Mouse (Mus musculus) forebrain, embryonic 16.5 days (tissue): ENCODE results near the gene Ndufs8. TPM values are rescaled to one million over a fixed set of nuclear protein-coding genes. Genes with fewer than 3 reads are reported as not detected.

ENCODE experiments used
- ATAC-seq: fragments of 200-750 bp; cut with Nextera tagmentation; 2 replicates; pipeline ENCODE4 v1.8.0; 2017; ENCODE audit warnings: mild to moderate bottlenecking, moderate library complexity
- H3K27ac ChIP-seq: fragments of 300-500 bp; sonication (generic); 2 replicates; pipeline ENCODE4 v1.5.1; 2014; ENCODE audit warnings: low read length, control low read depth
- H3K27me3 ChIP-seq: fragments of 300-500 bp; sonication (generic); replicated peaks from 2 replicates; pipeline ENCODE4 v1.6.1; 2014; ENCODE audit warnings: low read length; ENCODE audit not compliant: control insufficient read depth, insufficient read depth
- H3K36me3 ChIP-seq: fragments of 300-500 bp; sonication (generic); 2 replicates; pipeline ENCODE4 v1.6.1; 2014; ENCODE audit not compliant: control insufficient read depth, insufficient read depth
- H3K4me1 ChIP-seq: fragments of 300-500 bp; sonication (generic); replicated peaks from 2 replicates; pipeline ENCODE4 v1.6.1; 2014; ENCODE audit warnings: low read length; ENCODE audit not compliant: control insufficient read depth, insufficient read depth
- H3K4me2 ChIP-seq: fragments of 300-500 bp; sonication (generic); 2 replicates; pipeline ENCODE4 v1.6.1; 2014; ENCODE audit warnings: mild to moderate bottlenecking, low read length, control low read depth
- H3K4me3 ChIP-seq: fragments of 300-500 bp; sonication (generic); replicated peaks from 2 replicates; pipeline ENCODE4 v1.5.1; 2014; ENCODE audit warnings: mild to moderate bottlenecking, low read length, control low read depth
- H3K9ac ChIP-seq: fragments of 300-500 bp; sonication (generic); replicated peaks from 2 replicates; pipeline ENCODE4 v1.6.1; 2014; ENCODE audit warnings: low read depth, low read length, control low read depth
- H3K9me3 ChIP-seq: fragments of 300-500 bp; sonication (generic); 2 replicates; pipeline ENCODE4 v1.6.1; 2016; ENCODE audit warnings: low read length; ENCODE audit not compliant: control insufficient read depth
- WGBS: fragments of 180-500 bp; shearing (Covaris S2); extraction: QIAGEN DNeasy Blood & Tissue Kit; methylation state at CpG from one replicate; pipeline ENCODE4 v1.1.7; 2014; 5-methylcytosine and 5-hydroxymethylcytosine counted together
- polyA plus RNA-seq: library from polyadenylated mRNA; unstranded; fragments of >200 nt; fragmentation: Nextera tagmentation; extraction: Ambion mirVana; gene quantifications from 2 replicates; pipeline ENCODE4 v1.2.1, GENCODE M21; 2015

Gene Ndufs8
- polyA plus RNA-seq, 1 experiment from 2014 or later = 207 TPM

GRCm38 (mm10) chr19:3925859-3926258 is 13.3 kb upstream of the Ndufs8 start:
- Histone ChIP-seq H3K27ac (no peak overlapping the region), H3K4me3 (no peak overlapping the region), H3K4me1 (peaks cover 16% of the 10 kb centered on the region), H3K9ac (no peak overlapping the region), H3K4me2 (no peak overlapping the region), H3K9me3 (no peaks in the 10 kb centered on the region), H3K27me3 (no peaks in the 10 kb centered on the region), H3K36me3 (no peaks in the 10 kb centered on the region)
- 81% methylated on average over 6 of the region's 6 CpGs for WGBS
- ATAC-seq = no peak

- H3K4me3 ChIP-seq = no peak overlapping the region
- H3K9me3 ChIP-seq = no peaks in the 10 kb centered on the region
- no peaks in the 10 kb centered on the region for H3K27me3 ChIP-seq
- H3K36me3 ChIP-seq = no peaks in the 10 kb centered on the region
- ATAC-seq = no peak
- H3K4me2 ChIP-seq = no peak overlapping the region
- 92% methylated on average over 7 of the region's 7 CpGs for WGBS
- H3K4me1 ChIP-seq = peaks cover 8% of the 10 kb centered on the region
- no peak overlapping the region for H3K27ac ChIP-seq
- H3K9ac ChIP-seq = no peak overlapping the region
These were observed 12.3 kb upstream of the Ndufs8 start for GRCm38 (mm10) chr19:3924868-3925267.

DNA sequence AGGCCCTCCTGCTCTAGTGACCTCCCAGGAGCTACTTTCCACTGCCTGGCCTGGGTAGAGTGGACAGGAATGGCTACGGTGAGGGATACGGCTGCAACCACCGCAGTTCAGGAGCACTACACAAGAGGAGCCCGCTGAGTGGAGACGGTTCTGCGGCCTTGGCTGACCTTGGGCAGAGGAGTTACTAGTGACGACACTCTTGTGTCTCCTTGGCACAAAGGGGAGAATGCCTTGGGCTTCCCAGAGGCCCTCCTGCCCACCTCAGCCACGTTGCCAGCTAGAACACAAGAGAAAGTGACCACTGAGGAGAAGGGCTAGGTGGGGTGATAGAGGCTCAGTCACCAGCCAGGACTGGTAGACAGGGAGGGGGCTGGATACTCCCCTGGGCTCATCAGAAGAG is 11.6 kb upstream of the Ndufs8 start:
- no peak for ATAC-seq
- no peaks in the 10 kb centered on the region for H3K9me3 ChIP-seq
- H3K36me3 ChIP-seq = no peaks in the 10 kb centered on the region
- H3K4me1 ChIP-seq = peaks cover 1% of the 10 kb centered on the region; the same call in 1 of the 2 replicates
- H3K4me2 ChIP-seq = no peak overlapping the region
- H3K27ac ChIP-seq = no peak overlapping the region
- no peak overlapping the region for H3K4me3 ChIP-seq
- 77% methylated on average over 8 of the region's 8 CpGs for WGBS
- H3K27me3 ChIP-seq = no peaks in the 10 kb centered on the region
- no peak overlapping the region for H3K9ac ChIP-seq

DNA sequence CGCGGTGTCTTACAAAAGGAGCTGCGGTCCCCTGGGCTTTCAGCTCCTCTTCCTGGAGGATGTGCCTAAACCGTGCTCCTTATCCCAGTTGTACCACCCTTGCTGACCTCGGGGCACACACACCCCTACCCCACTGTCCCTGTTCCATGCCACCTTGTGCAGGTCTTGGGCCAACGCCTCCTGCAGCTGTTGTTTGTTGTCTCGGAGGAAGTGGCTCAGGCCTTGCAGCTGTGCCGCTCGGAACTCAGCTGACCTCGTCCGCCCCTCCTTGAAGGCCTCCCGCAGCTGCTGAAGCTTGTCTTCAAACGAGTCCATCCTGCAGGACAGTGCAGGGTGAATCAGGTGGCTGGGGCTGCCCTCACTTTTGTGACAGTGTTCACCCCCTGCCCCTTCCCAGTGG is 11.0 kb upstream of the Ndufs8 start:
- ATAC-seq = no peak

GRCm38 (mm10) chr19:3922661-3923371 is 10.2 kb upstream of the Ndufs8 start:
- no peaks in the 10 kb centered on the region for H3K9me3 ChIP-seq
- WGBS = 49% methylated on average over 10 of the region's 10 CpGs
- H3K4me1 ChIP-seq = no peaks in the 10 kb centered on the region
- no peak for ATAC-seq
- no peak overlapping the region for H3K9ac ChIP-seq
- no peak overlapping the region for H3K4me2 ChIP-seq
- no peak overlapping the region for H3K27ac ChIP-seq
- no peak overlapping the region for H3K4me3 ChIP-seq
- no peaks in the 10 kb centered on the region for H3K27me3 ChIP-seq
- H3K36me3 ChIP-seq = no peaks in the 10 kb centered on the region

More for the DNA sequence above, 11.0 kb upstream of the Ndufs8 start:
- Histone ChIP-seq H3K27ac (no peak overlapping the region), H3K4me1 (no peaks in the 10 kb centered on the region), H3K36me3 (no peaks in the 10 kb centered on the region), H3K9me3 (no peaks in the 10 kb centered on the region), H3K4me2 (no peak overlapping the region), H3K4me3 (no peak overlapping the region), H3K9ac (no peak overlapping the region), H3K27me3 (no peaks in the 10 kb centered on the region)
- WGBS = 70% methylated on average over 13 of the region's 13 CpGs

- Histone ChIP-seq H3K4me3 (no peak overlapping the region), H3K9me3 (no peaks in the 10 kb centered on the region), H3K4me2 (no peak overlapping the region), H3K27ac (no peak overlapping the region), H3K36me3 (no peaks in the 10 kb centered on the region), H3K4me1 (no peaks in the 10 kb centered on the region), H3K9ac (no peak overlapping the region), H3K27me3 (no peaks in the 10 kb centered on the region)
- no peak for ATAC-seq
These were observed 7.4 kb upstream of the Ndufs8 start for GRCm38 (mm10) chr19:3919928-3920327.

DNA sequence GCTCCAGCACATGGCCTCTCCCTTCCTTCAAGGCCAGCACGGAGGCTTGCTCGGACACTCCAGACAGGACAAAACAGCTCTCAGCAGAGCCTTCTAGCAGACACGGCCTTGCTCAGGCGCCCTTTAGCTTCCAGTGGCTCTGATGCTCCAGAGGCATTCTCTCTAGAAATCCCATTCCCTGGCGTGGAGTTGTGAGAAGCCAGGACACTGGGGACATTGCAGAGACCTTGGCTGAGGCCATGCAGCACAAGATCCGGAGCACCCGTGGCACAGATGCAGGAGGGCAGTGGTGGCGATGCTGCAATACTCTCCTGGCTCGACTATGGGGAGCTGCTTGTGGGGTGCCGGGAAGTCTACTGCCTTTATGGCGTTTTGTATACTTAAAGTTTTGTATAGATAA is 4.2 kb upstream of the Ndufs8 start:
- no peak overlapping the region for H3K9ac ChIP-seq
- H3K4me3 ChIP-seq = no peak overlapping the region
- WGBS = 78% methylated on average over 11 of the region's 11 CpGs
- no peaks in the 10 kb centered on the region for H3K36me3 ChIP-seq
- peaks cover 13% of the 10 kb centered on the region for H3K4me1 ChIP-seq
- no peaks in the 10 kb centered on the region for H3K27me3 ChIP-seq
- H3K27ac ChIP-seq = no peak overlapping the region
- H3K4me2 ChIP-seq = no peak overlapping the region
- no peaks in the 10 kb centered on the region for H3K9me3 ChIP-seq
- ATAC-seq = no peak

DNA sequence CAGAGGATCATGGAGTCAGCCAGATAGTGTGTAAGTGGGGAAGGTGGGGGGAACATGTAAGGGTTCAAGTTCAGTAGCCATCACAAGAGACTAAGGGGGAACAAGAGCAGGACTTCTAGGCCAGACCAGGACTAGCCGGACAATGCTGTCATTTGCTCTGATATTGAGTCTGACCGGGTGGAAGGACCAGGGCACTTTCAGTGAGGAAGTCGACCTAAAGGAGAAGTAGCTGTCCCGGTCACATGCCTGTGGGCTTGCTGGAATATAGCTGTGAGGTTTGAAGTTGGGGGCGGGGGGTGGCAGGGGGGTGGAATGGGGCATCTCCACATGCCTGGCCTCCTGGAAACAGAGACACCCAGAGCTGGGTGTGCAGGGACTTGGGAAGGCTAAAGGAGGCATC is 2.0 kb upstream of the Ndufs8 start:
- Histone ChIP-seq H3K4me1 (peaks cover 16% of the 10 kb centered on the region), H3K27ac (no peak overlapping the region), H3K27me3 (no peaks in the 10 kb centered on the region), H3K4me3 (no peak overlapping the region), H3K9me3 (no peaks in the 10 kb centered on the region), H3K9ac (no peak overlapping the region), H3K4me2 (no peak overlapping the region), H3K36me3 (no peaks in the 10 kb centered on the region)
- WGBS = 94% methylated on average over 5 of the region's 5 CpGs
- ATAC-seq = no peak

- Histone ChIP-seq H3K4me3 (peak overlapping the region; percentile 75), H3K4me2 (peak overlapping the region; percentile 66), H3K9ac (no peak overlapping the region), H3K9me3 (no peaks in the 10 kb centered on the region), H3K27me3 (no peaks in the 10 kb centered on the region), H3K4me1 (peaks cover 16% of the 10 kb centered on the region), H3K36me3 (no peaks in the 10 kb centered on the region), H3K27ac (no peak overlapping the region)
- 85% methylated on average over 8 of the region's 8 CpGs for WGBS
- no peak for ATAC-seq
These were observed 1.1 kb upstream of the Ndufs8 start for GRCm38 (mm10) chr19:3913692-3914091.

DNA sequence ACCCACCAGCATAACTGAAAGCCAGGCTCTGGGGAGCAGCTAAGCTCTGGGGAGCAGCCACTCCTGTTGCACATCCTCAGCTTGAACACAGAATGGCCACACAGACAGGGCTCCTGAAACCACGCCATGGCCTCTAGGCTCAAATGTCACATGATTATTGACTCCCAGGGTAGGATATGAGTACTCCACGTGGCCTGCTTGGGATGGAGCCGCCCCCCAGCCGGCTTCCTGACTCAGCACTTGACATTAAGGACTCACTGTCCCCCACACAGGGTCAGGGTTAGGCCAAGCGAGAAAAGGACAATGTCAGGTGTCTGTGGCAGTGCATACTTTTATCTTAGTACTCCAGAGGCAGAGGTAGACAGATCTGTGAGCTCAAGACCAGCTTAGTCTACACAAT is 2.4 kb downstream of the Ndufs8 start:
- no peak overlapping the region for H3K27ac ChIP-seq
- no peak overlapping the region for H3K4me3 ChIP-seq
- no peaks in the 10 kb centered on the region for H3K36me3 ChIP-seq
- no peak overlapping the region for H3K4me2 ChIP-seq
- H3K9me3 ChIP-seq = no peaks in the 10 kb centered on the region
- no peak overlapping the region for H3K9ac ChIP-seq
- WGBS = 85% methylated on average over 5 of the region's 5 CpGs
- no peaks in the 10 kb centered on the region for H3K27me3 ChIP-seq
- ATAC-seq = no peak
- peaks cover 24% of the 10 kb centered on the region for H3K4me1 ChIP-seq
